Mouse (Mus musculus): ENCODE measurements around the gene Tigd2.

Gene Tigd2

GRCm38 (mm10) chr6:59255909-59256308 is 47.2 kb downstream of the Tigd2 start:
- DNase-seq (ENCODE audit: low spot score), result no peak
